Mouse (Mus musculus): ENCODE results near the gene Mars2. TPM values are rescaled to one million over a fixed set of nuclear protein-coding genes. Genes with fewer than 3 reads are reported as not detected.

Mars2 gene
- total RNA-seq (2023) = 10 to 100 TPM; 13.4 to 15.6 TPM

DNA sequence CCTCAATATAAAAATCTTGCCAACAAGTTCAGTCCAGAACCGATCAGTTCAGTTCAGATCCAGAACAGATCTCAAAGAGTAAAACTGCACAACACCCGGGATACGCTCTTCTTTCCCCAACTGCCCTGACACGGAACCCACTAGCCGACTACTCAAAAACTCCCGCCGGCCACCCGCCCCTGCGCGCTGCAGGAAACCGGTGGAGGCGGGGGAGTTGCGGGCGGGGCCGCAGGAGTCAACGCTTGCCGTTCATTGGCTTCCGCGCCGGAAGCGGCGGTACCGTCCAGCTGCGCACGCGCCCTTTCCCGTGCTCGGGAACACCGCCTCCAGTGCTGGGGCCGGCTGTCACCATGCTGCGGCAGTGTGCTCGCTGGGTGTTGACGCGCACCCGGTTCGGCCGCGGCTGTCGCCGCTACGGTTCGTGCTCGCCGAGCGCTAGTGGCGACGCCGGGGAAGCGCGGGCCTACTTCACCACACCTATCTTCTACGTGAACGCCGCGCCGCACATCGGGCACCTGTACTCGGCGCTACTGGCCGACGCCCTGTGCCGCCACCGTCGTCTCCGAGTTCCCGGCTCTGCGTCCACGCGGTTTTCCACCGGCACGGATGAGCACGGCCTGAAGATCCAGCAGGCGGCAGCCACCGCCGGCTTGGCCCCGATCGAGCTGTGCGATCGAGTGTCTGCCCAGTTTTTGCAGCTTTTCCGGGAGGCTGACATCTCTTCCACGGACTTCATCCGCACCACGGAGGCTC, at the start of gene Mars2:
Gene Mars2, plus strand, starts transcription at position 288 of the 753 bp plus-strand sequence.

DNA sequence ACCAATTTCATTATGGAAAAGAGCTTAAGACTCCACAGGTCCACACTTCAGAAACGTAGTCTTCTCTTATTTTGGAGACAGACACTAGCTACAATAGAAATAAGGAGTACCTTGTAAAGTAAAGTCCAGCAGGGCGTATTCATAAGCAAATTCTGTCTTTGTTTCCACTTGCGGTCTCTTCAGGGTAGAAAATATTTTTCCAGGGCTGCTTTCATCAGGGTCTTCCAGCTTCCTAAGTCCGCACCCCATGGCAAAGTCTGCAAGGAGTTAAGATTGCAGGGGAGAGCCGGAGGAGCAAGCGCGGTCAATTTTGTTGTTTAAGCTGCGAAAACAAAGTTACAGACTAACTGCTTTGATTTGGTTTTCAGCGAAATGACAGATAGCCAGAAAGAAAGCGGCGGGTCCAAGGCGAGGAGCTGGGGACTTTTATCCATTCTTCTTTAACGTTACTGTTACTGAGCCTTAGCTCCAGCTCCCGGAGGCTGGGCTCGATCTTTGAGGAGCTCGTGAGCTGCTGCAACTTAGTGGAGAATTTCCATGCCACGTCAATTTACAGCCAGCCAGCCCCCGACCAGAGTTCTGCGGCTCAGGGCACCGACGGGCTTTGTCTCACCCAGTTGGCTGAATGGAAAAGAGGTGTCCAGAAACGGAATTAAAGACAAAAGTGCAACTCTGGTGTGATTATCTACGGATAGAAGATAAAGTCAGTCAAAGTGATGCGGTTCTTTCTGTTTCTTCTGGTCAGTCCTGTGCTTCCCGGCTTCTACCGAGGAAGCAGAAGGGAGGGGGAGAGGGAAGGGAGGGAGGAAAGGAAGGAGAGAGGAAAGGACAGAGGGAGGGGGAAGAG, 10.7 kb upstream of the Mars2 start, which contains the start of gene Rftn2:
Gene Rftn2, minus strand, starts transcription at position 772 of the 847 bp plus-strand sequence.

Other genes with a start within 250 kb of the Mars2 start
- 100 to 1,000 TPM; 427 to 448 TPM for gene Sf3b1, start 209.7 kb upstream of the Mars2 start, total RNA-seq (2023)
- 10 to 100 TPM; 53.0 to 60.8 TPM for gene Coq10b, start 184.4 kb upstream of the Mars2 start, total RNA-seq (2023)
- gene Hspe1, start 149.0 kb upstream of the Mars2 start, total RNA-seq (2023) = 100 to 1,000 TPM; 123 to 139 TPM
- gene Hspd1, start 148.9 kb upstream of the Mars2 start, total RNA-seq (2023) = 100 to 1,000 TPM in 1 of 2 experiments, 10 to 100 TPM in 1; 92.1 to 151 TPM
- 10 to 100 TPM; 80.0 to 86.2 TPM for gene Mob4, start 105.9 kb upstream of the Mars2 start, total RNA-seq (2023)
- gene Rftn2, start 10.4 kb upstream of the Mars2 start, total RNA-seq (2023) = 10 to 100 TPM; 11.0 to 11.3 TPM
- gene Boll, start 126.3 kb downstream of the Mars2 start, total RNA-seq (2023) = 1 to 10 TPM in 1 of 2 experiments, under 1 TPM in 1; 0.56 to 1.7 TPM
- gene Plcl1, start 168.7 kb downstream of the Mars2 start, total RNA-seq (2023) = 1 to 10 TPM in 1 of 2 experiments, under 1 TPM in 1; 0.58 to 1.7 TPM